Mouse (Mus musculus): ENCODE results near the gene Cebpa.

The Cebpa gene

DNA sequence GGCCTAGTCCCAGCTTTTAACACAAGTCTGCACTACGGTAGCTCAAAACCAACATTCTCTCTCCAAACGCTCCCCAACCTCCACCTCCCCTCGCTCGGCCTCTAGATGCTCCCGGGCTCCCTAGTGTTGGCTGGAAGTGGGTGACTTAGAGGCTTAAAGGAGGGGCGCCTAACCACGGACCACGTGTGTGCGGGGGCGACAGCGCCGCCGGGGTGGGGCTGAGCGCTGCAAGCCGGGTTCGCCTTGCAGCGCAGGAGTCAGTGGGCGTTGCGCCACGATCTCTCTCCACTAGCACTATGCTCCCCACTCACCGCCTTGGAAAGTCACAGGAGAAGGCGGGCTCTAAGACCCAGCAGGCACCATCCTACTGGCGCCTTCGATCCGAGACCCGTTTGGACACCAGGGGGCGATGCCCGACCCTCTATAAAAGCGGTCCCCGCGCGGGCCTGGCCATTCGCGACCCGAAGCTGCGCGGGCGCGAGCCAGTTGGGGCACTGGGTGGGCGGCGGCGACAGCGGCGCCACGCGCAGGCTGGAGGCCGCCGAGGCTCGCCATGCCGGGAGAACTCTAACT, at the start of gene Cebpa:
TSS of gene Cebpa (plus strand) at position 453 of the 573 bp plus-strand sequence.
- DNase-seq, result peak; percentile 84

DNA sequence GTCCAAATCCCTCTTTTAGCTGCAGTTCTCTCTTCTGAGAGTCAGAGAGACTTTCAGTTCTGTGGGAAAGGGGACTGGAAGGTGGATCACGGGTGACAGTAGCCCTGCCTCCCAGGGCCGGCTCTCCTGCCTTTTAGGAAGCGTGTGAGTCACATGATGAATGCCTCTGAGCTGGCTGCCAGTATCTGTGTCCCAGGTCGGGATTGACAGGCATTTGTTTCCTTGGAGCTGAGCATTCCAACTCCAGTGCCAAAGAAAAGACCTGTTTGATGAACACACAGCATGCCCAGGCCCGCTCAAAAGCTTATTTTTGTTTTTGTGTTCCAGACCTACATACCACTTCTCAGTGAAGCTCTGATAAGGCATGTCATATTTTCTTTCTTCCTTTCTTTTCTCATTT, 42.4 kb upstream of the Cebpa start:
- no peak for DNase-seq

DNA sequence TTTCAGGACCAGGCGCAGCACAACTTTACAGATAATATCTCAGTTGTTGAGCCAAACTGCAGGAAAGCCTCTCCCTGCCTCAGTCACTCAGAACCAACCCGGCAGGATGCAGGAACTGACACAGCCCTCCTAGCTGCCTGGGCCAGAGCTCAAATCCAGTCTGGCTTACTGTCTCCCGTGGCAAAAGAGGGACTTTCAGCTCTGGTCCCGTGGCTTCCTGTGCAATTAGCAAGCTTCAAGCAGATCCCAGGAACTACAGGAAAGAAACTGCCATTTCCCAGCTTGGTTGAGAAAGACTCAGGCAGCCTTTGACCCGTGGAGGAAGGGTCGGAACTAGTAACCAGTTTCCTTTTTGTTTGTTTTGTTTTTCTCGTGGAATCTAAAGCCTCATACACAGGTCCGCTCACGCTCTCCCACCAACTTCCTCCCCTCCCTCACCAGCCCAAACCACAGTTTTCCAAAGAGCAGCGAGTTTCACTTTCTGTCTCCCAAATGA, 38.2 kb upstream of the Cebpa start:
- no peak for DNase-seq

DNA sequence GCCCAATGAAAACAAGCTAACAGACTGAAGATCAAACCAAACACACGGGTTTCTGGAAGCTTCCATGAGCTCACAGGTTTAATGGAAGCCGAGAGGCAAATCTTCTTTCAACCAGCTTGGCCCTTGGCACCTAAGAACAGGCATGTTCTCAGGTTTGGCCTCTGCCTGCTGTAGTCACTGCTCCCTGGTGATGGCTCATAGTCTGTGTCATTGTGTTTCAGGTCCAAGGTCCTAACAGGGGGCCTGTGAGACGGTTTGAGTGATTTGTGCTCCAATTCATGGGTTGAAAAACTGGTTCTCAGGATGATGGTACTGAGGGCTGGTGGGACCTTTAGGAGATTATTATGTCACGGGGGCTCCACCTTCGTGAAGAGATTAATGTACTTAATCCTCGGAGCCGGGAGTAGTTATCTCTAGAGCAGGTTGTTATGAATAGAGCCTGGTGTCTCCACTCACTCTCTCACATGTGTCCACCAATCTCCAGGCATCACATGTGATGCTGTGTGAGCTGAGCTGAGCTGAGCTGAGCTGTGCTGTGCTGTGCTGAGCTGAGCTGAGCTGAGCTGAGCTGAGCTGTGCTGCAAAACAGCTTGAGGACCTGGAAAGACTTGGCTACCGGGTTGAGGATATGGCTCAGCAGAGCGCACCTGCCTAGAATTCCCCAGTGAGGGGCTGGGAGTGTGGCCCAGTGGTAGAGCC, 37.5 kb upstream of the Cebpa start:
- no peak for DNase-seq

DNA sequence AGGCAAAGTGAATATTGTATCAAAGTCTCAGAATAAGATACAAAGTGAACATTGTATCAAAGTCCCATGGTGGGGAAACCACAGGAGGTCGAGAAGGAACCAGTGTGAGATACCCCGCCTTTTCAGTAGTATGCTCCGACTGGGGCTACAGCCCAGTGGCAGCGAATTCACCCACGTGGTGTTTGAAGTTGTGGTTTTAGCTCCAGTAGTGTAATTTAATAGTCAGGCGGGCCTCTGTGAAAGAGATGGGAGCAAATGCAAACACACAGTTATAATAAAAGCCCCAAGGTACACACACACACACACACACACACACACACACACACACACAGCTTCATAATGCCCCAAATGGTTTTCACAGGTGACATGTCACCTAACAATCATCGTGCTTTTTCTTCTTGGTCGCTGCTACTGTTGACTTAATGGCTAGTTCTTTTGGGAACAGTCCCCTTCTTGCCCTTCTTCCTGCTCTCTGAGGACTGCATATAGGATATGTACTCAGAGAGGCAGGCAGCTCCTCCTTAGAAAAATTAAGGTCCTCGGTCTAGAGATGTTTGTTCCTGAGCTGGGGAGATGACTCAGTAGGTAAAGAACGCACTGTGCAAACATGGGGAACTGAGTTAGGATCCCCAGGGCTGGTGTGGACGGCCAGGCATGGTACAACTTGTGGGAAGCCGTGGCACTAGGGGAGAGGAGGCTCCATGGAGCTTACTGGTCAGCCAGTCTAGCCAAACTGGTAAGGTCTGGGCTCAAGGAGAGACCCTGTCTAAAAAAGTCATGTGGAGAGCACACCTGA, 34.3 kb upstream of the Cebpa start:
- no peak for DNase-seq

DNA sequence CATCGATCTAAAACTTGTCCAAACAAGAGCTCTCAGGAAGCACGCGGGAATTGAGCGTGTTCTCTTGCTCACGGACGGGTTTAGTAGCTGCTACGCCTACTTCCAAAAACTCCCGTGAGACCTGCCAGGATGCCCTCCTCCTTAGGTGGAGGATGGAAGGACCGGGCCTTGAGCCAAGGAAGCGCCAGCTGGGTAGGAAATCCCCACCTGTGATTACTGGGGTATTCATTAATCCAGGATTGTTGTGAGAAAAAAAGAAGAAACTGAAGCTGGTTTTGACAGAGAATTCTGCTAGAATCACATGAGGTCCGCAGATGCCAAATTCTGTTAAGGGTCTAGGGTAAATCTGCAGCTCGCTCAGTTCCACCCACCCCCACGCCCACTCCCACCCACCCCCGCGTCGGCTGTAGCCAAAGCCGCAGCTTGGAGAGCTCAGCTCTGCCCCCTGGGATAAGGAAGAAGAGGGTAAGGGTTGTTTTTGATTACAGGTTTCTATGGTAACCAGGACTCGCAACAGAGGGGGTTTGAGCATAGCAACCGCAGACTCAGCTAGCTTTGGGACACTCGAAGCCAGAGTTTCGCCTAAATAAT, 32.7 kb upstream of the Cebpa start:
- peak; percentile 11 for DNase-seq

DNA sequence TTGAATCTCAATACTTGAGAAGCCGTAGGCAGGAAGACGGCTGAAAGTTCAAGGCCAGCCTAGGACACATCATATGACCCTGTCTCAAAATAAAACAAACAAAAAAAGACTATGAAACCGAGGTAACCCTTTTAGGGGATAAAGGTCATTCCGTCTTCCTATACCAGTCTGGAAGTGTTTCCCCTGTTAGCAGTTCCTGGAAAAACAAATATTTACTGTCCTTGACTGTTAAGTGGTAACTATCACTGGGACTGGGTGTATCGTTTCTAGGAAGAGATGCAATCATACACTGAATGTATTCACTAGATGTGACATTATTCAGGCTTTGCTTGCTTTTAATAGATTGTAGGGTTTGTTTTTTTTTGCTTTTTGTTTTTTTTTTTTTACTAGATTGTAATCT, 28.5 kb upstream of the Cebpa start:
- DNase-seq, result no peak

DNA sequence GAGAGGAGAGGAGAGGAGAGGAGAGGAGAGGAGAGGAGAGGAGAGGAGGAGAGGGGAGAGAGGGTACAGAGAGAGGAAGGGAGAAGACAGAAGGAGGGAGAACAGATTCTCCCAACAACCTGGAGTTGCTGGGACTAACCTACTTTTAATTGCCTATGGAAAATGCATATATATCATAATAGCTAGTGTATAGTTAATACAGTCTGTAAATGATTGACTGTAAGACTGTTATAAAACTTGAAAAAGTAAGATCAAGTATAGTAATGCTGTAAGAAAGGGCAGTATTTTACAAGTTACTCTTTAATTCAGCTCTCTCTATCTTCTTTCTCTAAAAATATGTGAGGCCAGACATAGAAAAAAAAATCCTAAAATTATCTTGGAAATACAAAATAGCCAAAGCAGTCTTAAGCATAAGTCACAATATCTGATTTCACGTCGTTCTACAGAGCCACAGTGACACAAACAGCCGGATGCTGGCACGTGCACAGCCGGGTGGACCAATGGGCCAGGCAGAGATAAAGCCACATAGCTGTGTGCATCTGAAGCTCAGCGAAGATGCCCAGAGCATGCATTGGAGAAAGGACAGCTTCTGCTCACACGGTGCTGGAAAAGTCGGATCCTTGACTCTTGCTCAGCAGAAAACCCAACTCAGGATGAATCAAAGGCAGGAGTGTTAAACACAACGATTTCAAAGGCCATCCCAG, 24.0 kb upstream of the Cebpa start:
- DNase-seq, result no peak

DNA sequence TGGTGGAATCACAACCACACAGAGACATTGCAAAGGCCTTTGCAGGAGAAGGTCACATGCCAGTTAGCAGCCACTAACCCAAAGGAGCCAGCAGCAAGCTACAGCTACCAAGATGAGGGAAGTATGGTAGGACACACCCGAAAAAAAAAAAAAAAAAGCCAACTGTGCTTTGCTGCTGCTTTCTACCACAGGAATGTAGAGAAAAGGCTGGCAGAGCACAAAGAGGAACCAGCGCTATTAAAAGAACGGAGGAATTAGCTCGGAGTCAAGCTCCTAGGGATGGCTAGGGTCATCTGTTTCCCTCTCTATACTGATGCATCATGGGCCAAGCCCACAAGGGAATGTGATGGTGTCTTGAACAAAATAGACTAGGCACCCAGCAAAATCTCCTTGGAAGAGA, 20.3 kb upstream of the Cebpa start:
- DNase-seq, result no peak

DNA sequence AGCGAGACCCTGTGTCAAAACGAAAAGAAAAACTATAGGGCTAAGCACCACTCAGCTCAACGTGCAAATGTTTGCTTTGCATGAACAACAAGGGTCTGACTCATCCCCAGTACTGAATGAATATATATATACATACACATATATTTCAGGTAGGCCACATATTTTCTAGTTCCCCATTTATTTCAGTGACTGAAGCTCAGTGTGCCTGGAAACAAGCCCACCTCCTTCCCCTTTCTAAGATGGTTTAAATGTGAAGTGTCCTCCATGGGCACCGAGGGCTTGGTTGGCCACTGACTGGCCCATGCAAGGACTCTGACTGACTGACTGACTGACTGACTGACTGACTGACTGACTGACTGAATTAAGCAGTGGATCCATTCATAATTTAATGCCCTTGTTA, 19.6 kb upstream of the Cebpa start:
- no peak for DNase-seq

DNA sequence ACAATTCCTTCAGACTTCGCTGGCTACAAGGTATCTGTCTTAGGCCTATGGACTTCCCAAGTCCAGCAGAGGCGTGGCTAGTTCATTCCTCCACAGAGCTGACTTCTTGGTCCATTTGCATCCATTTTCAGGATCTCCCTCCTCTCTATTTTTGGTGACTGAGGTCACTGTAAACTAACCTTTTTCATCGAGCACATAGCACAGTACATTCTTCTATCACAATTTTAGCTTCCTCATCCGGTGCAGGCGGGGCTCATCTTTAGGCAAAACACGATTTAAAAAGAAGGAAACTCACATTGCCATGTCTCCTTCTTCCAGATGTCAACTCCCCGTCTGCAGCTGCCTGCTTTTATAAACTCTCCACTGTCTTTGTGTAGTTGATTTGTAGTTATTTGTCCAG, 12.5 kb upstream of the Cebpa start:
- DNase-seq, result no peak

DNA sequence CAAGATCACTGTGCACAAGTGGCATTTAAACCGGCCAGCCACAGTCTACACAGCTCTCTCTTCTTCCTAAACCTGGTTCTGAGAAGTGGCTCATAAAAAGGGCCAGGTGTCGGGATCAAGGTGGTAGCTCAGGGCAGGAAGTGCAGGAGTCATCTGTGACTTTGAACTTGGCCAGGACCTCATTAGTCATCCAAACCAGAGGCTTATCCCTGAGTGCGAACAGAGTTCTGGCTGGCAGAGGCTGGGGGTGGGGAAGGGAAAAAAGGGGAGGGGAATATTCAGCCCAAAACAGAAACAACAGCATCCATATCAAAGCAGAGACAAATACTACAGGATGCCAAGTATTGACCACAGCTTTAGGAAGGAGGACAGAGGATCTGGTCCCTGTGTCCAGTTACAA, 11.5 kb upstream of the Cebpa start:
- no peak for DNase-seq

DNA sequence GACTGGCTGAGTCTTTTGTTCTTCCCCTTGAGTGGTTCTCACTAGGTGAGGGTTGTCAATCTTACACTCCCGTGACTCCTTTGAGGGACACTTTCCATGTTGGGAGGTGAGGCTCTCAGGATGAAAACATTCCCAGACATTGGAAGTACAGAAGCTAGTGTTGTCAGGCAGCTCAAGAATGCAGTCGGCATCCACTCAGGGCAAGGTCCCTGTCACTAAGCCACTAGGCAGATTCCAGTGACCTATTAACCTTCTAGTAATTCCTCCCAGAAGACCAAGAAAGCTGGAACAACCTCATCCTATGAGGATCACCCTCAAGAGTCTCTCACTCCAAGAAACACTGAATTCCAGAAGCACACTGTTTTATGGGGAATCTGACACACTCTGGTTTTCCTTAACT, 11.0 kb upstream of the Cebpa start:
- DNase-seq, result no peak

DNA sequence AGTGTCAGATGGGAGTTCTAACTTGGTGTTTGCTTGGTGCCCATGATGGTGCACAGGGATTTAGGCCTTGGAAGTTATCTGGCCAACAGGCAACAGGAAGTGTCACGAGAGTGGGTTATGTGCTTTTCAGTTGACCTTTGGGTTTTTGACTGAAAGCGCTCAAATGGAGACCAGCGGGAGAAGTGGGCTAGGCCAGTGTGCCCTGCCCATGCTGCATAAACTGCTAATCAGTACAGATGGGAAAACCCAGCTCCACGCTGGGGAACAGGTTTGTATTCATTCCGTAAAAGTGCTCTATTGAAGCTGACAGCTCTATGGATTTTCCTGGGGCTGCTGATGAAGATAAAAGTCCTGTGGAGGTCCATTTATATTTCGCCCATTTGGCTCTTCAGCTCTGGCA, 10.4 kb upstream of the Cebpa start:
- DNase-seq, result no peak

DNA sequence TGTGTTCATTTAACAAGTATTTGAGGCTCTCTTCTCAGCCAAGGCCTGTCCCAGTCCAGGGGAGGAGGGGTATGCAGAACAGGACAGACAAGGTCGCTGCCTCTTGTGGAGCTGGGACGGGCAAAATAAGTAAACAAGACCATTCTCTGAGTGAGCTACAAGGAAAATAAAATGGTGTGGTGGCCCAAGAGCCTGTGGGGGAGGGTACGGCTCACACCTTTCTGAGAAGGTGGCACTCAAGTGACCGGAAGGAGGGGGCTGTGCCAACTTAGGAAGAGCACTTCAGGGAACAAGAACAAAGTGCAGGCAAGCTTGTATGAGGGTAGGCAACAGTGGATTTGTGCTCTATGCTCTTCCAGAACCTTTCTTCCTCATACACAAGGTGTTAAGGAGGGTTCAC, 6.0 kb upstream of the Cebpa start:
- DNase-seq, result no peak

DNA sequence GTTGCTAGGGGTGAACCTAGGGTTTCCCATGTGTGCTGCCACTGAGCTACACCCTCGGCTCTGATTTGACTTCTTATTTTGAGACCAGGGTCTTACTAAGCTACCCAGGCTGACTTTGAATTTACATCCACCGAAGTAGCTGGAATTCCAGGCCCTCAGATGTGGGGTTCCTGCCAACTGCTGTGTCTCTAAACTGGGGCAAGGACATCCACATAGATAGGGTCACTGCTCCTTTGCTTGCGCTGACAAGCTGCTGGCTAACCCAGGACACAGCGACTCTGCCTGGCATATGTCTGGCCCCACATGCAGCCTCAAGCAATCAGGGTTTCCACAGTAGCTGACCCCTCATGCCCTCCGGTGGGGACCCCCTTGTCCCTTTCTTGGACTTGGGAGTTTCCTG, 5.4 kb upstream of the Cebpa start:
- DNase-seq, result no peak

DNA sequence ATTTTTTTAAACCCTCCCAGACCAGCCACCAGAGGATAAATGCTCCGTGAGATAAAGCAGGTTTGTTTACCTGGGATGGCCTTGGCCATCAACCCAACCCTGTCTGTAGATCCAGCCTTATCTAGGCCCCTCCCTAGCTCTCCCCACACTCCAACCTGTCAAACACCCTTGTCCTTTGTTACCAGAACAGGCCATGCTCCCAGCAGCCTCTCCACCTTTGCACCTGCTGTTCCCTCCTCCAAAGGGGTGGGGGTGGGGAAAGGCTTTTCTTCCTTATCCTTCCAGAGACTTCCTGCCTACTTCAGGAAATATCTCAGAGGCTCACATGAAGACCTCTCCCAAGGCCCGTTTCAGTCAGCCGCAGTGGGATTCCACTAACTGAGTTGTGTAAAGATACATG, 2.6 kb upstream of the Cebpa start:
- no peak for DNase-seq

DNA sequence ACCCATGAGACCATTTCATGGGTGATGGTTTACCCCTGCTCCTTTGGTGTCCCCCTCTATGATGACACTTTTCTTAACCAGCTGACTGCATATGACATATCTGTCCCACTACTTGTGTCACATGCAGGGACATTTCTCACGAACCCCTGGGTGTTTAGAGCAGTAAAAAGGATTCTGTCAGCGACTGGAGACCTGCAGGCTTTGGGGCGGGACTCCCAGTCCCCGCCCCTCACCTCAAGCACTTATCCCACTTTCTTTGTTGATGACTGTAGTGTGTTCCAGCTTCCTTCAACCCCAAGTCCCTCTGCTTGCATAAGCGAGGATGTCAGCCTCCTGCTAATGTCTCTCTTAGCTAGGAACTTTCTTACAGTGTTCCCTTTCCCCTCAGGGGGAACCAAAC, 2.0 kb upstream of the Cebpa start:
- no peak for DNase-seq

DNA sequence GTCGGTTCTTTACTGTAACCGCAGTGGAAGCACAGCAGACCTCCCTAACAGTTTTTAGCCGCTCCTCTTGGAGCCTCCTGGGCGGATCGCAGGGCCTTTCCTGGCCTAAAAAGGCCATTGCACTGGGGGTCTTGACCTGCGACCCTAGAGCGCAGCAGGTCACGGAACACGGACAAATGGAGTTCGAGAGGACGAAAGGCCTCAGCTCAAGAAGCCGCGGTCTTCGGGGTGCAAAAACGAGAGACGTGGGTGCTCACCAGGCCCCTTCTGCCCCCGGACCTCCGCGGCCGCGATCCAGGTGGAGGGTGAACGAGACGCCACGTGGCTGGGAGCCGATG, 1.4 kb upstream of the Cebpa start:
- no peak for DNase-seq

DNA sequence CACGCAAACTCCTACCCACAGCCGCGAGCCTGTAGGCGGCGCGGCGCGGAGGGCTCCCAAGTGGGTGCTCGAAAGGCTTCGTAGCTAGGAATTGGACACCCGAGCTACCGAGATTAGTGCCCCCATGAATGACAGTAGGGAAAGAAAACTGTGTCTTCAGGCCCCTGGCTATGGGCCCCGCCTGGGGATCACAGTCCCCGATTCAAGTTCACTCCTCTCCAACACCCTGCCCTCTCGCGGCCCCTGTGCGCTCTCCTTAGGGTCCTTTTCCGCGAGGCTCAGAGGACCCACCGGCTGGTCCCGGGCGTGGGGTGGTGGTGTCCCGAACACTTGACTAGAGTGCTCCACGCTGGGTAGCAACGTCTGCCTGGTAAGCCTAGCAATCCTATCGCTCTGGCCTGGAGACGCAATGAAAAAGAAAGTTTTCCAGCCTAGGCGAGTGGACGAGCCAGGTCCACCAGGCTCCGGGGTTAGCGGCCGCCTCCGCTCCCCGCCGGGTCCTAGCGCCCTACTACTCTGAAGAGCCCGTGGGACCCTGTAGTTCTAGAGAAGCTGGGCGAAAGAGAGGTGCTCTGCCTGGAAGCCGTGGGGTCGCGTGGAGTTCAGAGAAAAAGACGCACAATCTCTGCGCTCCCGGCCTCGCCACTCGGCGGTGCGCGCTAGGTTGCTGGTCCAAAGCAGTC, 853 bp upstream of the Cebpa start:
- DNase-seq, result no peak

DNA sequence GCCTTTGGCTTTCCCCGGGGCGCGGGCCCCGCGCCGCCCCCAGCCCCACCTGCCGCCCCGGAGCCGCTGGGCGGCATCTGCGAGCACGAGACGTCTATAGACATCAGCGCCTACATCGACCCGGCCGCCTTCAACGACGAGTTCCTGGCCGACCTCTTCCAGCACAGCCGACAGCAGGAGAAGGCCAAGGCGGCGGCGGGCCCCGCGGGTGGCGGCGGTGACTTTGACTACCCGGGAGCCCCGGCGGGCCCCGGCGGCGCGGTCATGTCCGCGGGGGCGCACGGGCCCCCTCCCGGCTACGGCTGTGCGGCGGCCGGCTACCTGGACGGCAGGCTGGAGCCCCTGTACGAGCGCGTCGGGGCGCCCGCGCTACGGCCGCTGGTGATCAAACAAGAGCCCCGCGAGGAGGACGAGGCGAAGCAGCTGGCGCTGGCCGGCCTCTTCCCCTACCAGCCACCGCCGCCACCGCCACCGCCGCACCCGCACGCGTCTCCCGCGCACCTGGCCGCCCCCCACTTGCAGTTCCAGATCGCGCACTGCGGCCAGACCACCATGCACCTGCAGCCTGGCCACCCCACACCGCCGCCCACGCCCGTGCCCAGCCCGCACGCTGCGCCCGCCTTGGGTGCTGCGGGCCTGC, 533 bp downstream of the Cebpa start:
- DNase-seq, result no peak

DNA sequence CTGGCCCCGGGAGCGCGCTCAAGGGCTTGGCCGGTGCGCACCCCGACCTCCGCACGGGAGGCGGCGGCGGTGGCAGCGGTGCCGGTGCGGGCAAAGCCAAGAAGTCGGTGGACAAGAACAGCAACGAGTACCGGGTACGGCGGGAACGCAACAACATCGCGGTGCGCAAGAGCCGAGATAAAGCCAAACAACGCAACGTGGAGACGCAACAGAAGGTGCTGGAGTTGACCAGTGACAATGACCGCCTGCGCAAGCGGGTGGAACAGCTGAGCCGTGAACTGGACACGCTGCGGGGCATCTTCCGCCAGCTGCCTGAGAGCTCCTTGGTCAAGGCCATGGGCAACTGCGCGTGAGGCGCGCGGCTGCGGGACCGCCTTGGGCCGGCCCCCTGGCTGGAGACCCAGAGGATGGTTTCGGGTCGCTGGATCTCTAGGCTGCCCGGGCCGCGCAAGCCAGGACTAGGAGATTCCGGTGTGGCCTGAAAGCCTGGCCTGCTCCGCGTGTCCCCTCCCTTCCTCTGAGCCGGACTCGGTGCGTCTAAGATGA, 1.1 kb downstream of the Cebpa start:
- DNase-seq, result no peak

Measured in cerebellum, adult 9-10 months (tissue).